Mouse (Mus musculus) 3134 (cell line): Measurements from ENCODE around the gene Ccdc93.

Source experiments
- DNase-seq: peaks from one replicate; pipeline ENCODE4 v3.0.0-alpha.2; 2011; ENCODE audit warnings: low spot score; ENCODE audit not compliant: insufficient read length; ENCODE audit errors: extremely low read depth

Ccdc93 gene

GRCm38 (mm10) chr1:121430938-121431928 is at the start of gene Ccdc93:
Gene Ccdc93, plus strand, starts transcription at chr1:121431049.
- DNase-seq, result peak; percentile 95

GRCm38 (mm10) chr1:121381562-121381961 is 49.3 kb upstream of the Ccdc93 start:
- no peak for DNase-seq

GRCm38 (mm10) chr1:121388312-121388711 is 42.5 kb upstream of the Ccdc93 start:
- no peak for DNase-seq

DNA sequence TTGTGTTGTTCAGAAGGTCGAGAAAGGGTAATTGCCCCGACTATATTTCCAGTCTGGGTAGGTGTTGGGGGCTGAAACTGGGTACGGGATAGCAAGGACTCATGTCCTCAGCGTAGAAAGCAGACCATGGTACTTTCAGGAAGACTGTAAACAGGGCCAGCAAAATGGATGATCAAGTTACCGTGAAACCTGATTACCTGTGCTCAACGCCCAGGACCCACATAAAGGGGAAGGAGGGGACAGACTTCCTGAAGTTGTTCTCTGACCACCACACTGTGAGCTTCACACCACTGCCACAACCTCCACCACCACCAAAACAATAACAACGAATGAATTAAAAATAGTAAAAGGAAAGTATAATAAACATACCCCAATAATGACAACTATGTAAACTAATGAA is 42.1 kb upstream of the Ccdc93 start:
- no peak for DNase-seq

- DNase-seq, result no peak
These were observed 41.3 kb upstream of the Ccdc93 start for GRCm38 (mm10) chr1:121389574-121389973.

DNA sequence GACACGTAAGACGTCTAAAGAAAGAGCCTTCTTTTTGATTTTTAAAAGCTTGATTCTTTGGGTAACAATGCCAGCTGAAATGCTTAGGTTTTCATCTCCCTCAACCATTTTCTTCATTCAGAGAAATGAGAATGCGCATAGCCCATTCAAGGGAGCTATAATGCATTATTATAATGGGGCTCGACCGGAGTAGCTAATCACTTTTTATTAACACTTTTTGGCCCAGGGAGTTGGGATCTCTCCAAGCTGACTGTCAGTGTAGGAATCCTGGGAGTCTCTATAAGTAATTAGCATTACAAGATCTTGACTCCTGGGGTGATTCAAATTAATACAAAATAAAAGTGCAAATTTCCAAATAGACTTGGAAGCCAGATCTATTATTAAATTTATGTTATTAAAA is 40.8 kb upstream of the Ccdc93 start:
- DNase-seq, result no peak

GRCm38 (mm10) chr1:121390421-121390820 is 40.4 kb upstream of the Ccdc93 start:
- DNase-seq, result no peak

GRCm38 (mm10) chr1:121390855-121391254 is 40.0 kb upstream of the Ccdc93 start:
- DNase-seq, result no peak

- DNase-seq, result no peak
These were observed 37.7 kb upstream of the Ccdc93 start for GRCm38 (mm10) chr1:121393117-121393516.

GRCm38 (mm10) chr1:121394764-121395163 is 36.1 kb upstream of the Ccdc93 start:
- no peak for DNase-seq

DNA sequence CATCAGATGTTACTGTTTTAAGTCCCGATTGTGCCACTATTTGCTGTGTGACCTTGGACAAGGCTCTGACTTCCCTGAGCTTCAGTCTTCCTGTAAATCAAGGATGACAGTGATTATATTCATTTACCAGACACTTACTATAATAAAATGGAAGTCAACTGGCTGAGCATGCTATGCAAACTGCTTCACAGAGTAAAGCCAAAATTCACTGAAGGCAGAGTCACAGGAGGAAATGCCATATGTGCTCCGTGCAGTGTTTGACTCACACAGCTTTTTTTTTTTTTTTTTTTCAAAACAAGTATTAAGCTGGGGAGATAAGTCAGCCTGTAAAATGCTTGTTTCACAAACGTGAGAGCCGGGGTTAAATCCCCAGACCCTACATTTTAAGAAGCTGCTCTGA is 34.3 kb upstream of the Ccdc93 start:
- DNase-seq, result no peak

- DNase-seq, result peak; percentile 57
These were observed 32.6 kb upstream of the Ccdc93 start for GRCm38 (mm10) chr1:121398231-121398630.

GRCm38 (mm10) chr1:121398986-121399881 is 31.6 kb upstream of the Ccdc93 start:
- DNase-seq, result peak; percentile 73

DNA sequence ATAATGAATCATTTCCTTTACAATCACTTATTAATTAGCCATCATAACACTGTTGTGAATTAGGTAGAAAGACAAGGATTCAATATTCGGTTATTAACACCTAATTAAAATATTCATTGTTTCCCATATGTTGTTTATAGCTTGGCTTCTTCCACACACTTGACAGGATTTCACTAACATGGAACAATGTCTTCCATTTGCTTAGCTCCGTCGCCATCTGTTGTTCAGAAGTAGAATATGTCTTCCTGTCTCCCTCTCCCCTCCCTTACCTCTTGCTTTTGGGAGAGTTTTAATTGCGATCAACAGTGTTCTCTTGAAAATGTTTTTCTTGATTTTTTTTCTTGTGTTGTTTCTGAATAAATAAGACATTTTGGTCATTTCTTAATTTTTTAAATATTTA is 30.6 kb upstream of the Ccdc93 start:
- no peak for DNase-seq

DNA sequence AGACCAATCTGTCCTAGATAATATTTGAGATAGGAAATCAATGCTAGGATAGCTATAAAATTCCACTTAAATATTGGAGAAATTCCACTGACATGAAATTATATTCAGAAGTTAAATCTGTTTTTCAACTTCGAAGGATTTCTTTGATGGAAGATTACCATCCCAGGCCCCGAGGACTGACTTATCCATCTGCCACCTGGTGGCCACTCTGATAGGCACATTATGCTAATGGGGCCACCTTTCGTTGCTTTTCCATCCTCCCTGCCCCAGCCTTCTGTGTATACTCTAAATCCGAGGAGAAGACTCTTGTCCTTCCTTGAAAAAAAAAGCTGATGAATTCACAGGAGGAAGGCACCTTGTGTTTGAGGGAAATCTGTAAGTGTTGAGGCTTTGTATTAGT is 11.8 kb upstream of the Ccdc93 start:
- no peak for DNase-seq

GRCm38 (mm10) chr1:121419569-121420265 is 11.1 kb upstream of the Ccdc93 start:
- DNase-seq, result no peak

GRCm38 (mm10) chr1:121430183-121430937 is 489 bp upstream of the Ccdc93 start:
- peak; percentile 64 for DNase-seq

DNA sequence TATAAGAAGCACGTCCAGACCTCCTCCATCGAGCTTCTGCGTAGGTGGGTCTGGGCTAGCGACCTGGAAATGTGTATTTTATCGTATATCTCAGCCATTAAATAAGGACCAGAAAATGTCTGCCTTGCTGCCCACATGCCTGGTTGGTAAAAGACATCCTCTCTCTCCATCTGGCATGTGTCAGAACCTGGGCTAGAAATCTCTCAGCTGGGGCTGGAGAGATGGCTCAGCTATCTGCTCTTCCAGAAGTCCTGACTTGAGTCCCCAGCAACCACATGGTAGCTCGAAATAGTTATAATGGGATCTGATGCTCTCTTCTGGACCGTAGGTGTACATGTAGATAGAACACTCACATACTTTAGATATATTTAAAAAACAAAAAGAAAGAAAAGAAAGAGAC is 5.1 kb downstream of the Ccdc93 start:
- no peak for DNase-seq

GRCm38 (mm10) chr1:121440535-121441381 is 9.9 kb downstream of the Ccdc93 start:
- peak; percentile 27 for DNase-seq
